Mouse (Mus musculus) monocyte, adult 5-6 weeks (primary cell): Measurements from ENCODE around the gene Tnnt2. TPM values are rescaled to one million over a fixed set of nuclear protein-coding genes. Genes with fewer than 3 reads are reported as not detected.

Experiments used
- ATAC-seq: fragments of 153-309, 156-312 bp; replicated peaks from 2 replicates; pipeline ENCODE4 v1.8.0; 2017; ENCODE audit warnings: mild to moderate bottlenecking; ENCODE audit not compliant: low TSS enrichment, insufficient number of reproducible peaks, severe bottlenecking, poor library complexity, low FRiP score
- total RNA-seq: library from RNA; stranded (forward); fragments of 200-1000, 200-491, 200-594 nt; gene quantifications from 3 replicates; pipeline ENCODE4 v1.2.3, GENCODE M21; 2017

Tnnt2 gene
- not detected in 3 replicates for total RNA-seq

DNA sequence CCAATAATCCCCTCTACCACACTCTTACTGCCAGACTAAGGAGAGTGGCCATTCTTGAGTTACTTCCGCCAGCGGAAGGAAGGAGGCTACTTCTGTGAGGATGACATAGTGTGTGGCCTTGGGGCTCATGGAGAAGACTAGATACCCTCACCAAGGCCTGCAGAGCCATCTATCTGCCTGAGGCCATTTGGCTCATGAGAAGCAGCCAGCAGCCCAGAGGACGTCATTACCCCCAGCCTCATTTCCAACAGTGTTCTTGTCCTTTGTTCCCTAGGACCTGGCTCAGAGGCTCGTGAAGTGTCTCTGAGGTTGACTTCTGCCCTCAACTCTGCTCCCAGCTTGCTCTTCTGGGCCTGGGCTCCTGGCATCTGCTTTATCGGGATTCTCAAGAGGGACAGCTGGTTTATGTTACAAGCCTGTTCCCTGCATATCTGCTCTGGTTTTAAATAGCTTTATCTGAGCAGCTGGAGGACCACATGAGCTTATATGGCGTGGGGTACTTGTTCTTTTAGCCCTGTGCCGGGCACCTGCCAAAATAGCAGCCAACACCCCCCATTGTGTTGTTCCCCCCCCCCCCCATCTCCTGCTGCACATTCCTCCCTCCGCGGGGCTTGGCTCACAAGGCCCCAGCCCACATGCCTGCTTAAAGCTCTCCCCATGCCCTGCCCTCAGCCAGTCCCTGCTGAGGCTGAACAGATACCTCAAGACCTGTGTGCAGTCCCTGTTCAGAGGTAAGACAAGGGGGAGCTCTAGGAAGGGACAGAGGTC is at the start of gene Tnnt2:
TSS of gene Tnnt2 (plus strand) at position 639 of the 768 bp plus-strand sequence.
- ATAC-seq, result no peak

DNA sequence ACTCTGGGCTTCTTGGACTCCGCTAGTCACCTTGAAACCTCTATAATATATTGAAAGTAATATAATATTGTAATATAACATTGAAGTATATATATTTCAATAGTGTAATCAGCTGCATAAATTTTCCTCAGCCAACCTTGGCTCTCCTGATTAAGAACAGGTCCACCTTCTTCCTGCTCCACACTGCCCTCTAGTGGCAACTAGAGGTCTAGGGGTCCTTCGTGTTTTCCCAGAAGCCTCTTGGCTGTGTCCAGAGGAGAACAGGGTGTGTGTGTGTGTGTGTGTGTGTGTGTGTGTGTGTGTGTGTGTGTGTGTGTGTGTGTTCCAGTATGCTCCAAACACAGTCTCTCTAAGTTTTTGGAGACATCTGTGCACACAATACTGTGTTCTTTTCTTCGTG is 48.4 kb upstream of the Tnnt2 start:
- 0 out of 2 replicates have a peak, but pooled peaks have one; percentile 64 for ATAC-seq

DNA sequence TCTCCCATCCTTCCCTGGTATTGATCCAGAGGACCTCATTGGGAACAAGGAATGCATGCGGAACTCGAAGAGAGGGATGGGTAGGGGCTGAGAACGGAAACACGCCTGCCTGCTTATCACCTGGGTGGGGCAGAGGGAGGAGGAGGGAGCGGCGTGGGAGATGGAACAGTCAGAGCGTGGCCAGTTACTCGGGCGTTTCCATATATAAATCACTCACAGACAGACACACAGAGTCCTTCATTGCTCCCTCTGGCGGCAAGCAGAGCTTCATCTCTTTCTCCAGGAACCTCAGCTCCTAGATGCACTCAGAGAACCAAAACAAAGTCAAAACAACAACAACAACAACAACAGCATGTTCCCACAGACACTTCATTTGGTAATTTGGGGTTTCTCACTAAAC is 47.4 kb upstream of the Tnnt2 start:
- no peak for ATAC-seq

DNA sequence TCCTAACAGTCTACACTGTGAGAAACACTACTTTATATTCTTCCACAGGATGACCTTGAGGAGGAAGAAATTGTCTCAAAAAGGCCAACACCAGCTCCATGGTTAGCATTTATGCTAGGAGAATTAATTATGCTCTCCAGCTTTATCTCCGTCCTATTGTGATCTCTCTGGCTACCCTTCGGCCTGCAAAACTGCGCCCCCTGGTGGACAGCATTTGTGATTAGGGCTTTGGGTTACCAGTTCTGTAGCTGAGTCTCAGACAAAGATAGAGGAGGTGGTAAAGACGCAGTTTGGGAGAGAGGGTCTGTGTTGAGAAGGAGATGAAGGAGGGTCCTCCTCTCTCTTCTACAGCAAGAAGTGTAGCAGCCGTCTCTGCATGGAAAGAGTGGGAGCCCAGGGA is 46.3 kb upstream of the Tnnt2 start:
- ATAC-seq, result 0 out of 2 replicates have a peak, but pooled peaks have one; percentile 51

DNA sequence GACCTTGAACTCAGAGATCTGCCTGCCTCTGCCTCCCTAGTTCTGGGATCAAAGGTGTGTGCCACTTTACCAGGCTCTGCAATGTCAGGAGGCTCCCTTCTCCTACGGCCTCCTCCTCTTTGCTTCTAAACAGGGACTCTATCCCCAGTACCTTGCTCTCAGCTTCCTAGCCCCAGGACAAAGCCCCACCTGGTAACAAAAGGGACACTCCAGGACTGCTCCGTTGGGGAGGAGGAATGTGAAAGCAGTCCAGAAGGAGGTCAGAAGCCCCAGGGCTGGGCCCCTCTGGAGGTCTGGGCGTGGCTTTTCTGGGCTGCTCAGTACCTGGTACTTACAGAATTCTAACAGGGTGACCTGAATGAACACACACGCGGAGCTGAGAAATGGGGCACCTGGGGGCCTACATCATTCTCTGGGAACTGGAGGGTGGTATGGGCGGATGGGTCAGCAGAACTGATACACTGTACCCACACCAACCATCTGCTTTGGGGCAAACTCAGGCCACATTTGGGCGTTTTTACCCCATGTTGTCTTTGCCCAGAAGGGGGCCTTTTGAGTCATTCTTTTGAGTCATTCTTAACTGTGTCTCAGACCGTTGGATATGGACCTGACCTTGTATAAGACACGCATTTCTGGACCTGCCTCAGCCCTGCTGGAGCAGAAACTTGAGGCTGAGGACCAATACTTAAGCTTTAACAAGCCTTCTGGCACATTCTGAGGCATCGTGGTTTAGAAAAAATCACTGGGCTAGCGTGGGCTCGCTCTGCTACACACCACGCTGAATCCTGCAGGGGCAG is 43.8 kb upstream of the Tnnt2 start:
- ATAC-seq, result no peak

DNA sequence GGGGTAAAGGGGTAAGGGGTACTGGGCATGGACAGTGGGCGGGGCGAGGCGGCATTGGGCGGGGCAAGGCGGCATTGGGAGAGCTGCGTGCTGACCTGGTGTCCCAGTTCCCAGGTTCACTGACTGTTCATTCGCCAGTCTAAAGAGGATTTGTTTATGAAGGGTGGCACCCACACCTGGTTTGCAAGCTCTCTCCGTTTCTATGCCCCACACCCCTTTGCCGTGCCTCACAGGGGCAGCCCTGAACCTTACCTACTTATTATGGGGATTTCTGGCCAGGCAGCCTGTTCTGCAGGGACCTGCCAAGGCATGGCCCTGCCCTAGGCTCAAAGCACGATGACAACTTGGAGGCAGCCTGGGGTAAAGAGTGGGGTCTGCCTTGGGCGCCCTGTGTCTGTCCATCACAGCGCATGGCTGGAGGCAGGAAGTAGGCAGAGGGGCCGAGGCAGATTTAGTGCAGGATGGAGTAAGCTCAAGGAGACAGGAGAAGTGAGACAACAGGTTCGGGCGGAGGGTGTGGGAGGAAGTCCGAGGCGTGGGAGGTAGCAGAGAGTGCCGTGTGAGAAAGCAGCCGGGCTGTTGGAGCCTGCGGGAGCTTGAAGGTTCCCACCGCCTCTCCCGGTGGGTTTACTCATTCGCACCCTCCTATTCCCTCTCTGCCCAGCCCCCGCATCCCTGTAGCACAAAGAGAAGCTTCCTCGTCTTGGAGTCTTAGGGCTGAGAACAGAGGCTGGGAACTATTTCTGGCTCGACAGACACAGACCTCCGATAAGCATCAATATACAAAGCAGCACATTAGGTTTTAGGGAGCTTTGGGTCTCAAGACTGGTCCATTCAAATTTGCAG is 42.6 kb upstream of the Tnnt2 start:
- peak; percentile 55; the same call in 1 of the 2 replicates for ATAC-seq

DNA sequence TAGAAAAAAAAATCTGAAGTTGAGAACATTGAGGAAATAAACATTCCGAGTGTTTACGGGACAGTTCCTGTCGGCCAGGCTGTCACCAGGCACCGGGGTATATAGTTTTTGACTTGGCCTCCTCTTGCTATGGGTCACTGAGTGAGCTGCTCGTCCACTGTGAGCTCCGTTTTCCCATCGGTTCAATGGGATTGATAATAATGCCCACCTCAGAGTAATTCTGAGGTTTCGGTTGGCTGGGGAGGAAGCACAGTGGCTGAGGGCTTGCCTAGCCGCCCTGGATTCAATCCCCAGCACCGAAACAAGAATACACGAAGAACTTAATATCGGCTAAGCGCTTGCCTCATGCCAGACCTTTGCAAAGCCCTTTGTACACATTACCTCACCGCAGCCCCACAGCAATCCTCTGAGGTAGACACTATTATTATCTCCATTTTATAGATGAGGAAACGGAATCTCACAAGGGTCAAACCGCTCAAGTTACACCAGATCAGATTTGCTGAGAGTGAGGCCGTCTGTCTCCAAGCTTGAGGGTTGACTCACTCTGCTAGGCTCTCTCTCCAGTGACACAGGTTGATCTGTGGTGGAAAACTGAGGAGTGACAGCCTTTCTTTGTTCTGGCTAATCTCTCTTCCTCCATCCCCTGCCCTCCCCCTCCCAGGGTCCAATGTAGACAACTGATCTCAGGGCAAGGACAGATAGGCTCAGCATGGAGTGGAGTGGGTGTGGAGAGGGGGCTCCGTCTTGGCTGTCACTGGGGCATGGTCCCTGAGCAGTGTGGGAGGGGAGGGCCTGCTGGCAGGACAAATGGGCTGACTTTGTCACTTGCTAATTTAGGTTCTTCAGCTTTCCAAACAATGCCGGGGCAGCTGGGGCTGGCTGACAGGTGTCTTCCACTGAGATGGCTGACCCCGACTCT is 41.7 kb upstream of the Tnnt2 start:
- no peak for ATAC-seq

DNA sequence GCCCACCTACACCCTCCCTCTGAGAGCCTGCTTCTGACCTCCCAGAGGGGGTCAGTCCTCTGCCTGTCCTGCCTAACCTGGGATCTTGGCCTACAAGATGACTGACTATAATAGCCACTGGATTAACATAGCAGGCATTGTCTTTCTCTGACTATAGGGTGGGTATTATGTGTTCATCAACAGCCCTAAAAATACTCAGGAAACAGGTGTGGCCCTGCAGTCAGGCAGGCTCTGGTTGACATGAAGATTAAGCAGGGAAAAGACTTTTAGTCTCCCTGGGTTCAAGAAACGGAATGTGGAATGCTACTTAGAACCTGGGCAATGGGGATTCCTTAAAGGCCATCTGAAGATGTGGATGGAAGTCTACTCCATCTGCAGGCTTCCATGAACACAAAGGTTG is 37.7 kb upstream of the Tnnt2 start:
- no peak for ATAC-seq

DNA sequence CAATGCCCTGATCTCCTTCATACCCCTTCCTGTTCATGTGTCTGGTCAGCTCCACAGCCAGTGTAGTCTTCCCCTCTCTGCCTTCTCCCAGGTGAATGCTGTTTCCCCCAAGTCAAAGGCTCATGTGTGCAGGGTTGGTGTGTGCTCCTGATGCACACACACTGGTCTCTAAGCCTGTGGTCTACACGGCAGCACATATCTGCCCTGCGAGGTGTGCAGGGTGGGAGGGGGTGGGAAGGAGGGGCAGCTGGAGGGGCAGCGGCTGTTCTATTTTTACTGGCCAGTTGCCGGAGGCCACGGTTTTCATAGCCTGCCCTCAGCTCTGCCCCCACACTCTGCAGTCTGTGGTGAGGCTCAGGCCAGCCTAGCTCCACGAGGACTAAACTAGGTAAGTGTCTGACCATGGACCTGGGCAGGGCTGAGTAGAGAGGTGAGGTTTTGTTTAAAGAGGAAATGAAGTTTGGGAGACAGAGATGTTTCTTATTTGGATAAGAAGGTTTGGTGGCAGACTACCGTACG is 37.0 kb upstream of the Tnnt2 start:
- no peak for ATAC-seq

DNA sequence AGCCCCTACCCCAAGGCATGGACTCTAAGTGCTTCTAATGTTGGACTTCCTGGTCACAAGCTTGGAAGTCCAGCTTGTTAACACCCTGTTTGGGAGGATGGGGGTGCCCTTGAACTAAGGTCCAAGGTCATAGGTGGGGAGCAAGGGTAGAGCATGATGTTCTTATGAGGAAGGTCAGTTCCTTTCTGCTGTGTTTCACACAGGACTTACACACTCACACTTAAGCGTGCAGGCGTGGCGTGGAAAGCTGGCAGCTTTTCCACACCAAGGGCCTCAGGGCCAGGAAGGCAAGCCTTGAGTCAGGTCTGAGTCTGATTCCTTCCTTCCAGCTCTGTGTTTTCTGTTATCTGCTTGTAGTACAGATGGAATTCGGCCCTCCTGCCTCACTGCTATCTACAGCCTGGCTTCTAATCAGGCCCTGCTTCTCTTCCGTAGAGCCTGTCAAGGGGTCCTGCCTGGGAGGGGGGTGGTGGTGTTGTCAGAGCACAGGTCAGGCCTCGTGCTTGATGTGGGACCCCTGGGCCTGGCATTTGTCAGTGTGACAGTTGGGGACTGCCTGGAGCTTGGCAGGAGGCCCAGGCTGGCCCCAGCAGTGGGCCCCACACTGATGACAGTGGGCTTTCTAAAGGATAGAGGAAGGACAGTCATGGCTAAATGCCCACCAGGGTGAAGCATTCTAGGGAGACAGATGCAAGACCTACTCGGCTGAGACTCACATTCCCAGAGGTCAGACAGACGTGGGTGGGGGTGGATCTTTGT is 35.8 kb upstream of the Tnnt2 start:
- ATAC-seq, result no peak

DNA sequence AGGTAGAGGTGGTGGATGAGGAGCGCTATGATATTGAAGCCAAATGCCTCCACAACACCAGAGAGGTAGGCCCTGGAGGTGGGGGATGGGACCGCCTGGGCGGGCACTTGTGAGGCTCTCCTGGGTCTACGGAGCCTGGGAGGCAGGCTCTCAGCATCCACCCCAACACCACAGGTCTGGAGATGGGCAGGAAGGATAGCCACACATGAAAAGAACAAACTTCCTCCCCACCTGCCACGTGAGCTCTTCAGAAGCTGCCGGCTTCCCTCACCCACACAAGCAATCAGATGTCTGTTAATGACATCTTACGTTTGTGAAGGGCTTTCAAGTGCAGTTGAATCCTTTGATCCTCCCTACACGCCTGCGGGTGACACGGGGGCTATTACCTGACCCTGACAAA is 28.6 kb upstream of the Tnnt2 start:
- ATAC-seq, result no peak

DNA sequence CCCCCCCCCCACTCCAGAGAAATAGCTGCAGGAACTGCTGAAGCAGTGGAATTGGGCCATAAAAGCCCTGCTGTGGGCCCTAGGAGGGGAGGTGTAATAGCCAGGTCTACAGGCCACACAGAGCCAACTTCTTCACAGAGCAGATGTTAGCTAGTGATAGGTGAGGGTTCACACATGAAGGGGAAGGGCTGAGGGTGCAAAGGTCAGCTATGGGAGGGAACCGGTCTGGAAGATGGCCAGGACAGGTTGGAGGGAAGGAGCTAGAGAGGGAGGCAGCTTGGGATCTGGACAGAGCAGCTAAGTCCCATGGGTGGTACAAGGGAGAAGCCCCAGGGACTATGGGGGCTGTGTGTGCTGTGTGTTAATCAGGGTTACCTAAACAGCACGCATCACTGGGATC is 26.0 kb upstream of the Tnnt2 start:
- ATAC-seq, result no peak

DNA sequence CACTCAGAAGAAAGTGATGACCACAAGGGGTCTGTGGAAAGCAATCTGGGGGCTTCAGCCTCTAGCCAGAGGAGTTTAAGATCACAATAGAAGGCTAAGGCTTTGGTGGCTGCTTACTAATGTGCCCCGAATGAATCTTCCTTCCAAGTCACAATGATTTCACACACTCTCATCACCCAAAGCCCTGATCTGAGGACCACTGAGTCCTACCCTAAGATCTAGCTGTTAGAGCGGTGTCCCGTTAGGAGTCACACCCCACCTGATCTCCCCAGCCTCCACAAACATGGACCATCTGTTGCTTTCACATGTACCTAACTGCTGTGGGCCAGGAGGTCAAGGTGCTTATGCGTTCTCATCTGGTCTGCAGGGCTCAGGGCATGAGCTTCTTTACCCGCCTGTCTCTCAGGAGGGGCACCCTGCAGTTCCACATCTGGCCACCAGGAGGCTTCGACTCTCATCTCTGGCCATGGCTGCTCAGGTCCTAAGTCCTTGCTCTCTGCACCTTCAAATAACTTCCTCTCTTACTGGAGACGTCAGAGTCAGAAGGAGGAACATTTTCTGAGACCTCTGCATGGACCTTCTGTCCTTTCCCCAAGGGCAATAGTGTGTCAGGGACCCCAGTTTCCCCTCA is 25.0 kb upstream of the Tnnt2 start:
- peak; percentile 81 for ATAC-seq

DNA sequence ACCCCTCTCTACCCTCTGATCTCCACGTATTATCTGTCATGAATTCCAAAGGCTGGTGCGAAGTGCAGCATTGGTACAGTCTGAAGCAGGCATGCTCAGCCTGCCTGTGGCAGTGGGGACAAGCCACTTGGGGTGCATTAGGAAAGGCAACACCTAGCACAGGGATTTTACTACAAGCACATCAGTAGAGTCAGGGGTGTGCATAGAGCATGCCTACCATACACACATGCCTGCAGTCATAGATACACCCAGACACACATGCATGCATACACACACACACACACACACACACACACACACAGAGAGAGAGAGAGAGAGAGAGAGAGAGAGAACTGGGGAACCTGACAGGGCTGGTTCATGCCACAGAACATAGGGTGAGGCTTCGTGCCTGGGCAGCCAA is 23.9 kb upstream of the Tnnt2 start:
- ATAC-seq, result no peak

DNA sequence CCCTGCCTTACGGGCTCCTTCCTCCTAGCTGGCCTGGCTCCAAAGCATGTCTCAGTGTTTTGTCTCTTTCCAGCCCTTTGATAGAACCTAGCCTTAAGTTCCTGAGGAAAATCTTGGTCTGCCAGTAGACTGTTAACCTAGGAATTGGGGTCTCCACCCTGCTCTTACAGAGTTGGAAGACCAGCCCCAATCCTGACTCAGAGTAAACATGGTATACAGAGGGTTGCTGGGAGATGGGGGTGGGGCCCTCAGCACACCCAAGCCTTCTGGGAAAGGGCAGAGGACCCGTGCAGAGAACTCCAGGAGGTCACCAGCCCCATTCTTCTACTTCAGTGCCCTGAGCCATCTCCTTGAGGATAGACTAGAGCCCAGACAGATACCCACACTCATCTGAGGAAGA is 23.5 kb upstream of the Tnnt2 start:
- ATAC-seq, result no peak

DNA sequence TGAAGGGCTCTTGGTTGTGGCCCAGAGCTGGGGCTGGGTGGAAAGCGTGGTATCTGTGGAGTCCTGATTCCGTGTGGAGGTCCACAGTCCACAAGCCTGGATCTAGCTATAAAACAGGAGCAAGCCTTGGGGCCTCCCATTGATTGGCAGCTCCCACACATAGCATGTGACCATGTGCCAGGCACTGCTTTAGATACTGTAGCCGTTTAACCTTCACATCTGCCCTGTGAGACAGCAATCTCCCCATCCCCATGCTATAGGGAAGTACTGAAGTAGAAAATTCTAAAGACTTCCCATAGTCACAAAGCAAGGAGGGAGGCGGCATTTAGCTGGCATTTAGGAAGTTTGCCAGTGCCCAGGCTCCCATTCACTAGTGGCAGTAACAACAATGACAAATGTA is 23.1 kb upstream of the Tnnt2 start:
- no peak for ATAC-seq
